Mouse (Mus musculus) inflammation-experienced regulatory T-cells, adult 6 months (primary cell): Measurements from ENCODE around the gene Vezf1. TPM values are rescaled to one million over a fixed set of nuclear protein-coding genes. Genes with fewer than 3 reads are reported as not detected.

Source experiments
- ATAC-seq: one replicate; pipeline ENCODE4 v1.8.0; 2017
- polyA plus RNA-seq, 3 experiments: library from polyadenylated mRNA; unstranded; fragments of 100-300 nt; shearing (Covaris generic); gene quantifications; one replicate each; pipeline ENCODE4 v1.2.1; 2017

Gene Vezf1
- polyA plus RNA-seq, 3 experiments from 2014 or later = 19.3 to 25.6 (median 21.5) TPM

DNA sequence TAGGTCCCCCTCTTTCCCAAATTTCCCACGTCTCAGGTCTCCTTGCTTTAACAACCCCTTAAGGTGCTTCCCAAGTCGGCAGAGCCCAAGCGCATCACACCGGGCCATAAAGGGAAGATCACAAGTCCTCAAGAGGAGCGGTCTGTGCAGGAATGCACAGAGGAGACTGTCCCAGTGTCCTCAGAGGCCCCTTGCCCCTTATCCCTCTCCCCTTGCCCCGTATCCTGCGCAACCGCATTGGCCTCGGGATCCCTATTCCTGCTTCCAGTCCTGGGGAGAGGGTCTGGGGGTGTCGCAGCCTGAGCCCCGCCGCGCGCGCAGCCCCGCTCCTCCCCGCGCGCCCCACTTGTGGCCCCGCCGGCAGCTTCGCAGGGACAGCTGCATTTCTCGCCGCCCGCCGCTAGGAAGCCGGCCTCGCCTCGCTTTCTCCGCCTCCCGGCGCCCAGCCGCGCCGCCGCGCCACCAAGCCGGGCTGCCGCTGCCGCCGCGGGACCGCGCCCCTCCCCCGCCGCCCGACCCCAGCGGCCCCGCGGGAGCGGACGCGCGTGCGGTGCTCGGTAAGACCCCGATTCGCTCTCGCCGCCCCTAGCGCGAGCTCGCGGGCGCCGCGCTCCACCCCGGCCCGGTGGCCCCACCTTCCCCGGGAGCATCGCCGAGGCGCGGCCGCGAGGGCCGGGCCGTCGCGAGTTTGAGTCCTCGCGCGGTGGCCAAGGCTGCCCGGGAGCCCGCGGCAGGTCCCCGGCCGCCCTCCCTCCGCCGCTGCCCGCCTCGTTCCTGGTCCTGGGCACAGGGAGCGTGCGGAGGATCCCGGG lies 30.9 kb downstream of the Vezf1 start:
- peak; percentile 80 for ATAC-seq

DNA sequence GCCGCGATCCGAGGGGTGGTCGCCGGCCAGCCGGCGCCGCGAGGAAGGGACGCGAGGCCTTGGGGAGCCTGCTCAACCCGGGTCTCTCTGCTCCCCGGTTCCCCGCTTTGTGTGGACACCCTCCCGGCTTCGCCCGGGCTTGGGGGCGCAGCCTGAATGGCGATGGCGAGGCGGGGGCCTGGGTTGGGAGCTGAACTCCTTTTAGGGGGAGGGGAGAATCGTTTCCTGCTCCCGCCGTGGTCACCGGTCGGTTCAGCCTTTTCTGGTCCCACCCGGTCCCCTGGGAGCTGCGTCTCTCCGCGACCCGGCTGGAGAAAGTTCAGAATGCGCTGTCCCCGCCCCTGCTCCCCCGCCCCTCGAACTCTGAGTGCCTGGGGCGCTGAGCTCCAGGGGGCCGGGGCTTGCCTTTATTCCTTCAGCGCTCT lies 31.5 kb downstream of the Vezf1 start:
- ATAC-seq = no peak

DNA sequence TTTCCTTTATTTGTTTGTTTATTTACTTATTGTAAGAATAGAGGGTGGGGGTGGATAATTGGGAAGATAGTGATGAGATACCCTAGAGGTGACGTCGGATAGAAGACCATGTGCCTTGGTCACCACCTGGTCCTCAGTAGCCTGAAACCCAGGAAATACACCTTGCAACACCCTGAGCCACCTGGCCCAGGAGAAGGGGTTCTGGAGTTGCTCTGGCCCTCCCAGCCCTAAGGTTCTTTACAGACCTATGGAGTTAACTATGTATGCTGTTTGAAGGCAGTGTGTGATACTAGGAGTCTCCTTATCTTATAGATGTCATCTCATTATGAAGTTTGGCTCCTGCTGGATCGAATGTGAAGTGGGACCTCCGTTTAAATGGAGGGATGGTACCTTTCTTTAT lies 32.1 kb downstream of the Vezf1 start:
- no peak for ATAC-seq

DNA sequence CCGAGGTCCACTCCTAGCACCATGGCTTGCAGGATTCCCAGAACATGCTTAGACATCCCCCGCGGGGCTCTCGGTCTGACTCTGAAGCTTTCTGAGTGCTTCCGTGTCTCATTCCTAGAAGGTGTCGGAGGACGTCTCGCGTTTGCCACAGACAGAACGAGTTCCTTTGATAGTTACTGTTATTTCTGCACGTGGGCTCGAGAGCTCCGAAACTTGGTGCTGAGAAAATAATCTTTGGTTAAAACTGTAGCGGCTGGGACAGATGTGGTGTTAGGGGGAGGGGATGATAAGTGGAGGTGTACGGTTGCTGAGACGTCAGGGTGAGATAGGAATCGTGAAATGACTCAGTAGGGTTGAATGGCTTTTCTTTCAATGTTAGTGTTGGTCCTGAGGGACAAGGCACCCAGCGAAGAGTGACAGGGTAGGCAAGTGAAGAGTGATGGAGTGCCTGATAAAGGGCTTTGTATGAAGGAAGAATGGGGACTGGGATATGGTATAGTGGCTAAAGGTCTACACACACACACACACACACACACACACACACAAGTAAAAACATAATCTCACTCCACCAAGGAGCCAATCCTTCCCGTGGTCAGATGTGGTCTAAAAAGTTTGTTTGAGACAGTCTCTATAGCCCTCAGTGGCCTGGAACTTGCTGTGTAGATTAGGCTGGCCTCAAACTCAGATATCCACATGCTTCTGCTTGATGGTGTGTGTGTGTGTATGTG lies 35.3 kb downstream of the Vezf1 start:
- no peak for ATAC-seq

DNA sequence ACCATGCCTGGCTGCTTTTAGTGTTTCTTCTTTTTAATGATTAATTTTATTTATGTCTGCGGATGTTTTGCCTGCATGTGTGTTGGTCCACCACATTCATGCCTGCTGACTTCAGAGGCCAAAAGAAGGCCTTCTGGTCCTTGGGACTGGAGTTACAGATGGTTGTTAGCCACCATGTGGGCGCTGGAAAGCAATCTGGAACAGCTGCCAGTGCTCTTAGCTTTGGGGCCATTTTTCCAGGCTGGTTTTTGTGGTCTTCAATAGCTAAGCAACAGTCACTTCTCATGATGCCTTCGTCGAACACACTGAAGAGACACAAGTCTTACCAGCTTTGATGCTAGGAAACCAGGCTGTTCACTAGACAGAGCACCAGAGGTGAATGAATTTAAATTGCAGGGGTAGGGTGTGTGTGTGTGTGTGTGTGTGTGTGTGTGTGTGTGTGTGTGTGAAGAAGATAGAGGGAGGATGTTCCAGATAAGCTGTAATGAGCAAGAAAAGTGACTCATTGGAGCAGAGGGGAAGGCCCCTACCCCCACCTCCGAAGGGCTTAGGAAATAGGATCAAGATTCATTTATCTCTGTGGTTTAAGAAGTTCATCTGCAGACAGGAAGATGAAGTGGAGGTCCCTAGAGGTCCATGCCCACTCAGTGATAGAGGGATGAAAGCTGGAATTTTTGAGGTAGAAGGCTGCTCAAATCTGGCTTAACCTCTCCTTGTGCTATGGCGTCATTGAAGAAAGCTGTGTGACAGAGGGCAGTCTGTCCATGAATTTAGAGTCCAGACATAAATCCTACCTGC lies 37.6 kb downstream of the Vezf1 start:
- ATAC-seq = no peak

DNA sequence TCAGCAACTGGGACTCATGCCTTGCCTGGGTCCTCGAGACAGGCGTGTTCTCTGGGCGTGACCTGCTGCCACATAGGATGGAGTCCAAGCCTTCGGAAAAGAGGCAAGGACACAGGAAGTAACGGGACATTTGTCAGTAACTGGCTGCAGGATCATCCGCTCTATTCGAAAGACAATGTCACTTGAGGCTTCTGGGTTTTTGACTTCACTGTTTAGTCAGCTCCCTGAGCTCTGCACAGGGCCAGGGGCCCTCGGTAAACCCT lies 38.1 kb downstream of the Vezf1 start:
- ATAC-seq = no peak

DNA sequence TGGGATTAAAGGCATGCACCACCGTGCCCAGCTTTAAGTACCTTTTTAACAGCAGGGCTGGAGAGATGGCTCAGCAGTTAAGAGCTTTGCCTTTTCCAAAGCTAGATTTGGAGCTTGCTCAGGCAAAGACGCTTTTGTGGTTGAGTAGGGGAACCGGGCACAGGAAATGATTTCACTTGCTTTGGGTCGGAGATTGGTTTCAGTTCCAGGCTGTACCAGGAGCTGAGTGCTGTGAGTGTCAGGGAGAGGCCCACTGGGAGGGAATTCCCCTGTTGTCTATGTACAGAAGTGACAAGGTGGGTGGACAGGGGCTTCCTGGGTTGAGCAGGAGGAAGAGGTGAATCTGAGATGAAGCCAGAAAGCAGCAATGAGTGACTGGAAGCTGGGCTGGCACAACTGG lies 39.3 kb downstream of the Vezf1 start:
- ATAC-seq = peak; percentile 92

DNA sequence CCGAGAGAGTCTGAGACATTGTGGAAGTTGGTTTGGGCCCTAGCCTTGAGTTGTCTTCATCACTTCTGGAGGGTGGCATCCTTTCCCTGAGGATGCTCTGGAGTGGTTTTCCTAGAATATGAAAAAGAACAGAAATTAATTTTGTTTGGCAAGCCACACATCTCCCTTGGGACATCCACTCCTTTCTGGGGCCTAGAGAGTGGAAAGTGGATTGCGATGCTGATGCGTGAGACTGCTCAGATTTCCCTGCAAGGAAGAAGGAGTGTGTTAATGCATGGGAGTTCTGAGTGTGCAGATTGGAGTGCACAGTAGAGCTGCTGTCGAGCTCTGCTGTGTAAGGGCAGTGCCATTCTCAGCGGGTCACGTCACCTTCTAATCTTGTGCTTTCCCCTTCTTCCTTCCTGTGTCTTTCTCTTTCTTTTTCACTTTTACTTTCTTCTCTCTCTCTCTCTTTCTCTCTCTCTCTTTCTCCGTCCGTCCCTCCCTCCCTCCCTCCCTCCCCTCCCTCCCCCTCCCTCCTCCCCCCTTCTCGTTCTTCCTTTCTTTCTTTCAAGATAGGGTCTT lies 42.0 kb downstream of the Vezf1 start:
- no peak for ATAC-seq

DNA sequence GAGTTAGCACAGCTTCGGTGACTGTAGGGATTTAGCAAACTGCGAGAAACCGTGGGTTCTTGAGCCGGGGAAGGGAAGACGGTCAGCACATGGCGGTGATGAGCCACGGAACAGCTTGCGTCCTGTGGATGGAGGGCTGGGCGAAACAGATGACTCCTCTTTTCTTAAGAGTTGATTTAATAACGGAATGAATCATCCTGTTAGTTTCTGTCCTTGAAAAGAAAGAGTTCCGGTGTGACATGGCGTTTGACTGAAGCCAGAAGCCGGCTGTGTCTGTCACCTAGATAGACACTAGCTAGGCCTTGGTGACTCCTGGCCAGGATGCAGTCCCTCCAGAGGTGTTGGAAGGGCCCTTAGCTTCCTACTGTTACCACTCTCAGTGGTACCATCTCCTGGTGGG lies 44.0 kb downstream of the Vezf1 start:
- no peak for ATAC-seq

DNA sequence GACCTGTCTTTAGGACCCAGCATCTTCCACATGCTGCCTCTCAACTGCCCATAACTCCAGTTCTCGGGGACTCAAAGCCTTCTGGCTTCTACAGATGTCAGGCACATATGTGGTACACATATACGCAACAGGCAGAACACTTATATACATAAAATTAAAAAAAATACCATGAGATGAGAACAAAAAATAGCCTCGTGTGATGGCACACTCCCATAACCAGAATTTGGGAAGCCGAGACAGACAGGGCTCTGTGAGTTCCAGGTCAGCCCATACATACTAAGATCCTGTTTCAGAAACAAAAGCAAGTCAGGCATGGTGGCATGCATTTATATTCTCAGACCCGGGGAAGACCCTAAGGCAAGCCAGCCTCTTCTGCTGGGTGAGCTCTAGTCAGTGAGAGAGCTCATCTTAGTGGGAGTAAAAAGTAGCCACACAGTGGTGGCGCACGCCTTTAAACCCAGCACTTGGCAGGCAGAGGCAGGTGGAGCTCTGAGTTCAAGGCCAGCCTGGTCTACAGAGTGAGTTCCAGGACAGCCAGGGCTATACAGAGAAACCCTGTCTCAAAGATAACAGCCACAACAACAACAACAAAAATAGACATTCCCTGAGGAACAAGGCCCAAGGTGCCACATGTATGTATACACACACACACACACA lies 44.7 kb downstream of the Vezf1 start:
- ATAC-seq = no peak

DNA sequence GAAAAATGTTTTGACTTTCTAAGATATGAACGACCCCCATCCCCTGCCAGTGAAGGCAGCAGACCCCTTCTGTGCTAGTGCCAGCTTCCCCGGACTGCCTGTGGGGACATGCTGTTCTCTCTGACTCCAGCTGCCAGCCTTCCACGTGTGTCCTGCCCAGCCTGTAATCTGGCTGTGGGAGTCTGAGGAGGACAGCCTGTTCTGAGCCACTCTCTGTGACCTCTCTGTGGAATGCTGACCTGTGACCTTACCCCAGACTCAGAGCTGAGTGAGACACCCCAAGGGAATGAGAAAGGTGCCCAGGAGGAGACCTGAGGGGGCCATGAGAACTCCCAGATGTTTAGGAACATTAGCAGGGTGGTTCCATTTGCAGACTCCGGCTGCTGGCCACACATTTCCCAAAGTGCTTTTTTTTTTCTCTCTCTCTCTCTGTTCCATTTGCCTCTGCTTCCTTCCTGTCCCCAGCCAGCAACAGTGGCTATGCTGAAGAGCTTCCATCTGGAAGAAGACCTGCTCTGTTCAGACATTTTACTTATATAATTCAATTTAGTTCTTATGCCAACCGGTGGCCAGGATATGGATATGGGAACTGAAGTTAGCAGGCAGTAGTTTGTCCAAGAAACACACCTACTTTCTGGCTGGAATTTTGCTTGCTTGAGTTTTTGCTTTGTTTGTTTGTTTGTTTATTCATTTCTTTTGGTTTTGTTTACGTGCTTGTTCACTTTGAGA lies 45.6 kb downstream of the Vezf1 start:
- no peak for ATAC-seq

DNA sequence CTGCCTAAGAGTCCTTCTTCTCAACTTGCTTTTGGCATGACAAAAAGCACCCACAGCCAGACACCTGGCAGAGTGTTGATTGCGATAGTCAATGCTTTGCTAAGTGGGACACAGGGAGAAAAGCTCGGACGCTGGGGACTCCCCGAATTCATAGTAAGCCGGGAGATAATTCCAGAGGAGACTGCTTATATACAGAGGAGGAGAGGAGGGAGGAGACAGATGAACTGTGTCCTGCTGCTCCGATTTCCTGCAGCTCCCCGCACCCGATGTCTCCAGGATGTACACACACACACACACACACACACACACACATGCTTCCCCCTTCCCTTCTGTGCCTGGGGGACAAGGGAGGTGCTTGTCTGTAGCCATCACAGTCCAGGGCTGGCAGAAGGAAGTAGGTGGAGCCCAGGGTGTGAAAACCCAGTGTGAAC lies 46.8 kb downstream of the Vezf1 start:
- ATAC-seq = no peak

DNA sequence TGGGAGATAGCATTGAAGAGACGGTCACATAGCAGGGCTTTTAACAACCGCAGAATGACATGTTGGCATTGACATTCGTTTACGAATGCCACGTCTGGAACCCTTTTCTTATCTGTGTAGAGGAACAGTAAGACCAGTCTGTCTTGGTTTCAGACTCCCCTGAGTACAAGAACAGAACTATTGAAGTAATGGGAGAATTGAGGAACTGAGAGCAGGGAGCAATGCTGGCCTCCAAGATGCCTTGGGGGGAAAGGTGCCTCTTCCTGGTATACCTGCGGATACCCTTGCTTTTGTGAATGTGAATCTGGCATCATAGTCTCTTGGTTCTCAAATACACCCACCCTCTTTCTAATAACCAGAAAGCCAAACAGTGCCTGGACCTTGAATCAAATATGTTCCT lies 48.5 kb downstream of the Vezf1 start:
- ATAC-seq = no peak

DNA sequence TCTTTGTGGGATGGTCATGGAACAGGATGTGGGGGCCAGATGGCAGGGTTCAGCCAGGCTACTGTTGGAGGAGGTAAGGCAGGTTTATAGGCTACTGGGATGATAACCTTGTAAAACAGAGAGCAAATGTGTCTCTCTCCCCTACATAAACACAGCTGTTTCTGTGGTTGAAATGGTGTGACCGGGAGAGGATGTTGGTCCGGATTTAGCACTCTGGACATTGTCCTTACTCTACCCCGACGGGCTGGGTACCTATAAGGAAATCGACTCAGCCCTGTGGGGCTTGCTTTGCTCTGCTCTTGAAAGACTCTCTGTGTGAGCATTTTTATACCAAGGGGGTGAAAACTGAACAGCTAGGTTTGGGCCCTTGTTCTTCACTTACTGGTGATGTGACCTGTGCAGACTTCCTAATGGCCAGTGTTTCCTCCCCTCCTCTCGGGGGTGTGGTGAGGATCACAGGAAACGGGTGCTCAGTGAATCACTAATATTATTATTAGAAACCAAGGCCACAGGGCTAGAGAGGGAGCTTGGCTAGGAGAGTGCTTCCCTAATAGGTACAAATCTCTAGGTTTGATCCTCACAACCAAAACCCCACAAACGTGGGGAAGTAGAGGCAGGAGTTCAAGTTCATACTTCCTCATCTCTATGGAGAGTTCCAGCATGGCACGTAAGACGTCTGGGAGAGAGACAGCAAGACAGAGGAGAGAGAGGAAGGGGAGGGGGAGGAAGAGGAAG lies 49.4 kb downstream of the Vezf1 start:
- ATAC-seq = no peak

DNA sequence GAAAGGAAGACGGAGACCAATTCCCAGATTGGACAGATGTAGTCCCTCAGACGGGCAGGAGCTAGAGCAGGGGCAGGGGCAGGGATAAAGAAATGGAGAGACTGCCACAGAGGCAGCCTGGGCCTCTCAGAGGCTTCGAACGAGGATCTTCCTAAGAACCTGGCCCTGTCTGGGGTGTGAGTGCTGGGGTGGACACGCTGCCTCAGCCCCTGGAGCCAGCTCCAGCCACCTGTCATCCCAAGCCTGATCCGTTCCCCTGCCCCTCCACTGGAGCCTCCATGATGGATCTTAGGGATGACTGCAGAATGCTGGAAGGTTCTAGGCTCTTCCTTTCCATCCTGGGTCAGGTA lies 50.0 kb downstream of the Vezf1 start:
- no peak for ATAC-seq

DNA sequence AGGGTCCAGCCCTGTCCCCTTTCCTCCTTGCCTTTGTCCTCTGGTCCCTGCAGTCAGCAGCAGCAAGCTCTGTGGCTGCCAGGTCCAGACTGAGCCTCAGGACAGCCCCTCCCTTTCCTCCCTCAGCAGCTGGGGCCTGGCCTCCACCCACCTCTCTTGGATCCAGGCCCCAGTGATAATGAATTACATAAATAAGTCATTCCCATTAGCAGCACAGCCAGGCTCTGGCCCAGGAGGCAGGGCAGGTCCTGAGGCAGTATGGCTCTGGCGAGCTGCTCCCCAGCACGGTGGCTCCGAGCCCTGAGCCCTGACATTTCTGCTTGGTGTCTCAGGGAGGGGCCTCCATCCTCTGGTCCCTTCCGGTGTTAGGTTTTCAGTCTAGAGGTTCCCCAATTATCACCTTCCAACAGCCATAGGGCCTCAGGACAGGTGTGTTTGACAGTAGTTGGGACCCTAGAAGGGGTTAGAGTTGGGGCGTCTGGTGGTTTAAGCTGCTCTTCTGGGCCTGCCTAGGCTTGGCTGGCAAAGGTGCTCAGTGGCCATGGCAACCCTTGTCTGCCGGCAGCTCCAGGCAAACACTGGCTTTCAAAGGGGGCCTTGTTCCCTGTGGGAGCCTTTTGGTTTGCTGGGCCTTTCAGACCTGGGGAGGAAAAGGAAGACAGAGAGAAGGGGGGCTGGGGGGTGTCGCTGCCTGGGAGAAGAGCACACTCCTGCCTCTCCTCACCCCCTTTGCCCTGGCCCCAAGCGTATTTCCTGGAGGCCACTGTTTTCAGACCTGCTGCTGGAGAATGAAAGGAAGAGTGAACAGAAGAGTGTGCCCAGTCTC lies 51.0 kb downstream of the Vezf1 start:
- no peak for ATAC-seq

DNA sequence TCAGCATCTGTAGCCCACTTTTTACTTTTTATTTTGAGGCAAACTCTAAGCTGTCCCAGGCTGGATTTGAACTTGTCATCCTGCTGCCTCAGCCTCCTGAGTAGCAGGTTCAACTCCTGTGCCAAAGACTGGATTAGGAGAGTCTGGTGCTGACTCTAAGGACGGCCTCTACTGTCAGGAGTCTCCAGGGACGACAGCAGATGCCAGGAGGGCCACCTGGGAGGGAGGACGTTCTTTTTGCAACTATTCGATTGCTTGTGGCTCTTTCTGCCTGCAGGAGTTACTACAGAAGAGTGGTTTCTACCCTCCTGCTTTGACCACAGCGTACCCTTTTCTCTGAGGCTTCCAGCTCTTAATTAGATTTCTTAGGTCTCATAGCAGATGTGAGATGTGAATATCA lies 54.5 kb downstream of the Vezf1 start:
- no peak for ATAC-seq

DNA sequence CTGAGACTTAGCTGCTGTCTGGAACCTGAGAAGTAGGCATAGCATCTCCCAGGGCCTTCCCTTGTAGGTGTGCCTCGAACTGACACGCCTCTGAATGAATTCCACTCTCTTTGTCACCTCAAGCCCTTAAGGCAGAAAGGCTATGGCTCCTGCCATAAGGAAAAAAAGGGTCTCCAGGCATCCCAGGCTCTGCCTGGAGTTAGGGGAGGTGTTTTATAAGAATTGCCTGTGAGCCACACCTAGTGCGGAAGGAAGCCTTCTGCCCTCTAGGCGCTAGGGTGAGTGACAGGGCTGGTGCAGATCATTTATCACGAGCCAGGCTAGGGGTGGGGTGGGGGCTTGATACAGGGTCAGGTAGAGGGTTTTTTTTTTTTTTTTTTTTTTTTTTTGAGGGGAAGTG lies 54.9 kb downstream of the Vezf1 start:
- no peak for ATAC-seq

DNA sequence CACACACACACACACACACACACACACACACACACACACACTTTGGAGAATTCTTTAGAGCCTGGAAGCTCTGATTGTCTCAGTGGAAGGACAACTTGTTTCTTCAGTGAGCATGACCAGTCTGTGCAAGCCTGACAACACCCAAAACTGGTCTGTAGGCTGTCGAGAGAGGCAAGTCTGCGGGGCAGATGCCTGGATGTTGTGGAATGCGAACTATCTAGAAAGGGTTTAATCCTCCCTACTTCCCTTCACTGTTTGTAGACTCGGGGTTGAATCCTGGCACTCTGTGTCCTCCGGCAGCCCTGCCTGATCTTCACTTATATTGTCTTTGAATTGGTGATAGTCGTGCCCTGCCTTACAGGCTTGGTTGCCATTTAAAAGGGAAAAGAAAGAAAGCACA lies 55.7 kb downstream of the Vezf1 start:
- ATAC-seq = no peak

DNA sequence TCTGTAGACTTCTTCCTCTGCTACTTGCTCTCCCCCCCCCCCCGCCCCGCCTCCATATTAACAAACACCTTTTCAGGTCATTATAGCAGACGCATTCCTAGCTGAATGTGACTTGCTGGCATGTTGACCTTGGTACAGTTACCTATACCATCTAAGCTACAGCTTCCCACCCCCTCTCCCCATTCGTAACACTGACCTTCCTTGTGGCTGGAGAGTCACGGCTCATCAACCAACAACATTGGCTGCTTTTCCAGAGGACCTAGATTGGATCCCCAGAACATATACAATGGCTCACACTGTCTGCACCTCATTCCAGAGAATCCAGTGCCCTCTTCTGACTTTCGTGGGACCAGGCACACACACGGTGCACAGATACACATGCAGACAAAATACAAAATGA lies 57.4 kb downstream of the Vezf1 start:
- ATAC-seq = no peak
